Comparison of ENCODE assay signal across 9 mouse cellular contexts in genomic region chr4:62516579-62516978, GRCm38 (mm10). TPM values are rescaled to one million over a fixed set of nuclear protein-coding genes. Genes with fewer than 3 reads are reported as not detected.
A peak's percentile ranks its signal among the peaks of the same experiment; 100 is the strongest.
DNase-seq lines count a peak whose midpoint lies in the region; ATAC-seq lines count a peak whose summit lies in the region.
"Had no signal": no experiment of that assay in that cellular context is flagged by ENCODE, and none has a peak within 500 bp of the region (broad histone marks: within the 10 kb centered on the region; RNA-seq: fewer than 3 reads in every experiment).

No protein-coding gene starts in this region.

- peaks cover 46% of the 10 kb centered on the region for H3K4me1 ChIP-seq in heart, embryonic 15.5 days (replicated peaks)
- H3K4me1 ChIP-seq in erythroblast, embryonic 14.5 days (ENCODE audit: control insufficient read depth): peaks cover 75% of the 10 kb centered on the region

- no peaks in the 10 kb centered on the region for H3K27me3 ChIP-seq in heart, embryonic 15.5 days
- no peaks in the 10 kb centered on the region for H3K27me3 ChIP-seq in erythroblast, embryonic 14.5 days (ENCODE audit: control insufficient read depth)
- H3K27me3 ChIP-seq: midbrain, embryonic 15.5 days had no signal

- no peak overlapping the region for H3K9ac ChIP-seq in heart, embryonic 15.5 days
- H3K9ac ChIP-seq: midbrain, embryonic 15.5 days had no signal

- no peak for ATAC-seq in heart, embryonic 15.5 days (replicated peaks; ENCODE audit: insufficient number of reproducible peaks, insufficient read depth, low FRiP score, low read depth)
- ATAC-seq: midbrain, embryonic 15.5 days had no signal

- no peaks in the 10 kb centered on the region for H3K9me3 ChIP-seq in heart, embryonic 15.5 days (replicated peaks)
- H3K9me3 ChIP-seq in erythroblast, embryonic 14.5 days (ENCODE audit: control insufficient read depth, low read length): no peaks in the 10 kb centered on the region
- H3K9me3 ChIP-seq: midbrain, embryonic 15.5 days had no signal

- H3K4me2 ChIP-seq in heart, embryonic 15.5 days: 0 out of 2 replicates have a peak overlapping the region, but pooled peaks have one; percentile 24
- H3K4me2 ChIP-seq: midbrain, embryonic 15.5 days had no signal

- H3K36me3 ChIP-seq in heart, embryonic 15.5 days: peaks cover 15% of the 10 kb centered on the region
- peaks cover 76% of the 10 kb centered on the region for H3K36me3 ChIP-seq in erythroblast, embryonic 14.5 days (ENCODE audit: control insufficient read depth)

- H3K4me3 ChIP-seq in heart, embryonic 15.5 days: no peak overlapping the region
- peak overlapping the region; percentile 65 for H3K4me3 ChIP-seq in erythroblast, embryonic 14.5 days (replicated peaks)
- H3K4me3 ChIP-seq: midbrain, embryonic 15.5 days had no signal

- DNase-seq in heart, postnatal 25 days (ENCODE audit: low spot score): no peak
- peak; percentile 16 for DNase-seq in MN1 (ENCODE audit: low spot score)
- peak; percentile 16 to 50 for DNase-seq in lung, postnatal 4 days
- DNase-seq in urinary bladder, postnatal 10 days (ENCODE audit: low spot score): no peak
- DNase-seq in thymus, postnatal 0 days (ENCODE audit: low spot score): no peak
- no peak for DNase-seq in embryo, embryonic 11 days

- intact Hi-C loops in heart, postnatal 25 days (cut with DNase I): loop anchor here (5.0 to 10.0 kb wide), 3 partner anchors 89 to 312 kb away; partner anchors contain the start of genes Cdc26 and Prpf4

- WGBS in heart, embryonic 15.5 days: 32% methylated on average over 1 of the region's 1 CpGs

- H3K27ac ChIP-seq in heart, embryonic 15.5 days: peak overlapping the region; percentile 68
- H3K27ac ChIP-seq: midbrain, embryonic 15.5 days had no signal

RNA-seq across cellular contexts. Expression of gene Alad, which starts 3.1 kb away (rescaled TPM):
- 56.0 and 65.4 TPM in 2 replicates for polyA plus RNA-seq in heart, embryonic 15.5 days (2015; fragmentation: Nextera tagmentation; extraction: Ambion mirVana)
- total RNA-seq in heart, postnatal 25 days (2021): 10 to 100 TPM; 60.2 to 63.3 TPM
- polyA plus RNA-seq in erythroblast, embryonic 14.5 days (2012): 666 and 744 TPM in 2 replicates
- 52.8 and 54.4 TPM in 2 replicates for polyA plus RNA-seq in thymus, postnatal 0 days (2015; fragmentation: Nextera tagmentation; extraction: Ambion mirVana)

RNA-seq across cellular contexts. Expression of gene Pole3, which starts 8.3 kb away (rescaled TPM):
- 43.1 and 53.9 TPM in 2 replicates for polyA plus RNA-seq in heart, embryonic 15.5 days (2015; fragmentation: Nextera tagmentation; extraction: Ambion mirVana)
- 10 to 100 TPM; 17.3 to 18.4 TPM for total RNA-seq in heart, postnatal 25 days (2021)
- 8.0 and 9.7 TPM in 2 replicates for polyA plus RNA-seq in erythroblast, embryonic 14.5 days (2012)
- 55.2 and 62.3 TPM in 2 replicates for polyA plus RNA-seq in thymus, postnatal 0 days (2015; fragmentation: Nextera tagmentation; extraction: Ambion mirVana)

RNA-seq across cellular contexts. Expression of gene 4933430I17Rik, which starts 8.6 kb away (rescaled TPM):
- 0.20 and 0.37 TPM in 2 replicates for polyA plus RNA-seq in heart, embryonic 15.5 days (2015; fragmentation: Nextera tagmentation; extraction: Ambion mirVana)
- total RNA-seq in heart, postnatal 25 days (2021): under 1 TPM; 0.18 to 0.22 TPM
- polyA plus RNA-seq in erythroblast, embryonic 14.5 days (2012): not detected in 2 replicates
- polyA plus RNA-seq in thymus, postnatal 0 days (2015; fragmentation: Nextera tagmentation; extraction: Ambion mirVana): 0.32 and 0.49 TPM in 2 replicates

RNA-seq across cellular contexts. Expression of gene Hdhd3, which starts 13.3 kb away (rescaled TPM):
- polyA plus RNA-seq in heart, embryonic 15.5 days (2015; fragmentation: Nextera tagmentation; extraction: Ambion mirVana): 7.6 and 10.8 TPM in 2 replicates
- 1 to 10 TPM; 6.0 to 6.5 TPM for total RNA-seq in heart, postnatal 25 days (2021)
- 0.29 and 0.59 TPM in 2 replicates for polyA plus RNA-seq in erythroblast, embryonic 14.5 days (2012)
- 7.0 and 7.5 TPM in 2 replicates for polyA plus RNA-seq in thymus, postnatal 0 days (2015; fragmentation: Nextera tagmentation; extraction: Ambion mirVana)

RNA-seq across cellular contexts. Expression of gene Bspry, which starts 36.7 kb away (rescaled TPM):
- polyA plus RNA-seq in heart, embryonic 15.5 days (2015; fragmentation: Nextera tagmentation; extraction: Ambion mirVana): 1.4 and 4.4 TPM in 2 replicates
- total RNA-seq in heart, postnatal 25 days (2021): not detected
- 0.03 TPM in 1 of 2 replicates, not detected in the other for polyA plus RNA-seq in erythroblast, embryonic 14.5 days (2012)
- 10.6 TPM in 2 replicates for polyA plus RNA-seq in thymus, postnatal 0 days (2015; fragmentation: Nextera tagmentation; extraction: Ambion mirVana)

Comparison
In these comparisons a context has a peak if more than half of its experiments do, and no peak if none do; other contexts are left out.
1. DNase-seq: peak in MN1 (single experiment) and lung, postnatal 4 days (2 of 2); none in heart, postnatal 25 days (single experiment), urinary bladder, postnatal 10 days (single experiment), thymus, postnatal 0 days (single experiment) and embryo, embryonic 11 days (single experiment).
2. RNA of gene Alad, which starts 3.1 kb away (polyA plus RNA-seq): 666 to 744 TPM in erythroblast, embryonic 14.5 days; 56.0 to 65.4 TPM in heart, embryonic 15.5 days and 52.8 to 54.4 TPM in thymus, postnatal 0 days; every median in the first group is over 10 times any median in the second.